Mouse (Mus musculus) CH12.LX (cell line): ENCODE measurements around the gene Dpyd. TPM values are rescaled to one million over a fixed set of nuclear protein-coding genes. Genes with fewer than 3 reads are reported as not detected.

ENCODE experiments used
- DNase-seq: peaks from one replicate; pipeline ENCODE4 v3.0.0-alpha.2; 2013; ENCODE audit errors: extremely low read depth
- H3K27ac ChIP-seq: 2 replicates; pipeline ENCODE4 v1.5.1; 2012; ENCODE audit warnings: low read depth, mild to moderate bottlenecking, control low read depth, moderate library complexity; ENCODE audit not compliant: insufficient read depth
- H3K27me3 ChIP-seq: replicated peaks from 2 replicates; pipeline ENCODE3; 2012; ENCODE audit warnings: inconsistent platforms
- H3K36me3 ChIP-seq, 2 experiments: replicated peaks in 1 of 2; 2 replicates each; pipeline versions ENCODE3 to v1.6.1; 2012; ENCODE audit warnings: inconsistent platforms in 1 of 2, low read length in 1 of 2, mild to moderate bottlenecking in 1 of 2, mixed read lengths in 1 of 2, moderate library complexity in 1 of 2; ENCODE audit not compliant: control insufficient read depth in 1 of 2, insufficient read depth in 1 of 2
- H3K4me1 ChIP-seq, 2 experiments: 2 replicates each; pipeline ENCODE4 v1.6.1; 2012; ENCODE audit warnings: inconsistent platforms in 1 of 2, moderate library complexity in 1 of 2; ENCODE audit not compliant: insufficient read depth in 2 of 2, control insufficient read depth in 1 of 2
- H3K4me2 ChIP-seq: 2 replicates; pipeline ENCODE4 v1.6.1; 2012; ENCODE audit warnings: low read depth, mild to moderate bottlenecking, control low read depth; ENCODE audit not compliant: poor library complexity, insufficient read depth, severe bottlenecking
- H3K4me3 ChIP-seq, 3 experiments: fragments of 150-350 bp in 1 of 3; sonication (generic) in 1 of 3; replicated peaks in 1 of 3; 2 replicates each; pipeline versions ENCODE3 to v1.5.1; 2011 to 2012; ENCODE audit warnings: low read depth in 2 of 3, low read length in 2 of 3, mild to moderate bottlenecking in 2 of 3, moderate library complexity in 2 of 3, control low read depth in 1 of 3, improper control_type of control experiment in 1 of 3, inconsistent platforms in 1 of 3, mixed read lengths in 1 of 3; ENCODE audit not compliant: poor library complexity in 1 of 3
- H3K79me2 ChIP-seq: replicated peaks from 2 replicates; pipeline ENCODE4 v1.6.1; 2012; ENCODE audit warnings: mild to moderate bottlenecking, moderate library complexity; ENCODE audit not compliant: control insufficient read depth, poor library complexity, insufficient read depth, severe bottlenecking; ENCODE audit errors: extremely low read depth
- H3K9ac ChIP-seq: 2 replicates; pipeline ENCODE4 v1.6.1; 2012; ENCODE audit warnings: low read depth, mild to moderate bottlenecking, control low read depth, moderate library complexity; ENCODE audit not compliant: insufficient read depth
- H3K9me3 ChIP-seq: replicated peaks from 2 replicates; pipeline ENCODE3; 2012; ENCODE audit warnings: low read length, inconsistent platforms, mixed read lengths
- BHLHE40 ChIP-seq: IDR thresholded peaks from 2 replicates; pipeline ENCODE4 v1.6.1; 2011; ENCODE audit warnings: mild to moderate bottlenecking, low read depth, low read length, improper control_type of control experiment
- CHD1 ChIP-seq: IDR thresholded peaks from 2 replicates; pipeline ENCODE4 v1.6.1; 2012; ENCODE audit warnings: low read depth, low read length, improper control_type of control experiment, inconsistent platforms
- CHD2 ChIP-seq: IDR thresholded peaks from 2 replicates; pipeline ENCODE4 v1.6.1; 2011; ENCODE audit warnings: low read length, improper control_type of control experiment
- CTCF ChIP-seq, 2 experiments: IDR thresholded peaks in 1 of 2; conservative IDR thresholded peaks in 1 of 2; 2 replicates each; pipeline ENCODE4 v1.5.1; 2011 to 2012; ENCODE audit warnings: low read depth in 2 of 2, low read length in 2 of 2, improper control_type of control experiment in 1 of 2, inconsistent platforms in 1 of 2, mild to moderate bottlenecking in 1 of 2, moderate library complexity in 1 of 2
- E2F4 ChIP-seq: IDR thresholded peaks from 2 replicates; pipeline ENCODE4 v1.6.1; 2011; ENCODE audit warnings: low read depth, low read length, improper control_type of control experiment; ENCODE audit not compliant: insufficient replicate concordance
- ELF1 ChIP-seq: IDR thresholded peaks from 2 replicates; pipeline ENCODE4 v1.6.1; 2014; ENCODE audit warnings: low read depth, mild to moderate bottlenecking, inconsistent platforms, low read length, improper control_type of control experiment
- EP300 ChIP-seq: IDR thresholded peaks from 2 replicates; pipeline ENCODE4 v1.6.1; 2011; ENCODE audit warnings: low read length, improper control_type of control experiment
- IRF4 ChIP-seq: IDR thresholded peaks from 2 replicates; pipeline ENCODE4 v1.6.1; 2014; ENCODE audit warnings: low read depth, mild to moderate bottlenecking, inconsistent platforms, low read length, improper control_type of control experiment
- JUN ChIP-seq: IDR thresholded peaks from 2 replicates; pipeline ENCODE4 v1.6.1; 2011; ENCODE audit warnings: low read depth, mild to moderate bottlenecking, low read length, improper control_type of control experiment, moderate library complexity; ENCODE audit not compliant: insufficient read depth
- JUND ChIP-seq: conservative IDR thresholded peaks from 2 replicates; pipeline ENCODE4 v1.6.1; 2011; ENCODE audit warnings: low read depth, low read length, improper control_type of control experiment
- KAT2A ChIP-seq: IDR thresholded peaks from 2 replicates; pipeline ENCODE4 v1.6.1; 2012; ENCODE audit warnings: low read length, improper control_type of control experiment, inconsistent platforms; ENCODE audit not compliant: insufficient replicate concordance
- MEF2A ChIP-seq: IDR thresholded peaks from 2 replicates; pipeline ENCODE4 v1.6.1; 2014; ENCODE audit warnings: low read depth, mild to moderate bottlenecking, inconsistent platforms, low read length, improper control_type of control experiment, borderline replicate concordance
- MXI1 ChIP-seq: IDR thresholded peaks from 2 replicates; pipeline ENCODE4 v1.6.1; 2011; ENCODE audit warnings: mild to moderate bottlenecking, low read depth, low read length, improper control_type of control experiment
- MYC ChIP-seq: IDR thresholded peaks from 2 replicates; pipeline ENCODE4 v1.6.1; 2011; ENCODE audit warnings: low read depth, mild to moderate bottlenecking, improper control_type of control experiment, low read length
- NRF1 ChIP-seq: IDR thresholded peaks from 2 replicates; pipeline ENCODE4 v1.6.1; 2014; ENCODE audit warnings: low read depth, mild to moderate bottlenecking, inconsistent platforms, low read length, improper control_type of control experiment, moderate library complexity
- PAX5 ChIP-seq: IDR thresholded peaks from 2 replicates; pipeline ENCODE4 v1.6.1; 2012; ENCODE audit warnings: low read length, inconsistent platforms, mixed read lengths
- POLR2A ChIP-seq: IDR thresholded peaks from 2 replicates; pipeline ENCODE4 v1.6.1; 2011; ENCODE audit warnings: low read depth, mild to moderate bottlenecking, improper control_type of control experiment, low read length
- RCOR1 ChIP-seq: conservative IDR thresholded peaks from 2 replicates; pipeline ENCODE4 v1.6.1; 2012; ENCODE audit warnings: low read depth, mild to moderate bottlenecking, inconsistent platforms, low read length, improper control_type of control experiment
- SMC3 ChIP-seq: IDR thresholded peaks from 2 replicates; pipeline ENCODE4 v1.6.1; 2011; ENCODE audit warnings: low read depth, low read length, improper control_type of control experiment
- TBP ChIP-seq: conservative IDR thresholded peaks from 2 replicates; pipeline ENCODE4 v1.6.1; 2011; ENCODE audit warnings: low read depth, low read length, improper control_type of control experiment
- TCF12 ChIP-seq: IDR thresholded peaks from 2 replicates; pipeline ENCODE4 v1.6.1; 2014; ENCODE audit warnings: low read depth, mild to moderate bottlenecking, inconsistent platforms, low read length, improper control_type of control experiment
- USF1 ChIP-seq: IDR thresholded peaks from 2 replicates; pipeline ENCODE4 v1.6.1; 2014; ENCODE audit warnings: low read depth, mild to moderate bottlenecking, inconsistent platforms, low read length, improper control_type of control experiment
- ZKSCAN1 ChIP-seq: IDR thresholded peaks from 2 replicates; pipeline ENCODE4 v1.6.1; 2012; ENCODE audit warnings: low read depth, inconsistent platforms, low read length, improper control_type of control experiment, borderline replicate concordance
- ZMIZ1 ChIP-seq: IDR thresholded peaks from 2 replicates; pipeline ENCODE4 v1.6.1; 2012; ENCODE audit warnings: low read depth, mild to moderate bottlenecking, inconsistent platforms, low read length, improper control_type of control experiment
- ZNF384 ChIP-seq: IDR thresholded peaks from 2 replicates; pipeline ENCODE4 v1.6.1; 2012; ENCODE audit warnings: low read depth, low read length, improper control_type of control experiment, inconsistent platforms
- dilution Hi-C: fragments of 300-500 bp; cut with MboI; formaldehyde crosslinking; loops from 2 replicates; pipeline ENCODE4 v1.14.3; 2020; ENCODE audit warnings: low sequenced_read_pairs; ENCODE audit not compliant: extremely low pct_unique_long_range_greater_than_20kb, extremely low pct_ligation_motif_present
- in situ Hi-C: fragments of 300-500 bp; cut with MboI; formaldehyde crosslinking; loops from 3 replicates; pipeline ENCODE4 v1.14.3; 2019; ENCODE audit warnings: low sequenced_read_pairs, low pct_ligation_motif_present, low pct_unique_long_range_greater_than_20kb, mixed read lengths
- polyA plus RNA-seq: library from polyadenylated mRNA; unstranded; fragments of >175 nt; gene quantifications from 2 replicates; pipeline ENCODE4 v1.2.1, GENCODE M21; 2012; ENCODE audit warnings: low read depth; ENCODE audit not compliant: insufficient read length
- total RNA-seq, 2 experiments: library from RNA; depleted of rRNA; stranded (reverse); fragments of 300-350 nt in 1 of 2; fragments of >200 nt in 1 of 2; gene quantifications; 2 replicates each; pipeline ENCODE4 v1.2.3; 2012 to 2014

Dpyd gene
- total and polyA plus RNA-seq, 3 experiments = not detected

DNA sequence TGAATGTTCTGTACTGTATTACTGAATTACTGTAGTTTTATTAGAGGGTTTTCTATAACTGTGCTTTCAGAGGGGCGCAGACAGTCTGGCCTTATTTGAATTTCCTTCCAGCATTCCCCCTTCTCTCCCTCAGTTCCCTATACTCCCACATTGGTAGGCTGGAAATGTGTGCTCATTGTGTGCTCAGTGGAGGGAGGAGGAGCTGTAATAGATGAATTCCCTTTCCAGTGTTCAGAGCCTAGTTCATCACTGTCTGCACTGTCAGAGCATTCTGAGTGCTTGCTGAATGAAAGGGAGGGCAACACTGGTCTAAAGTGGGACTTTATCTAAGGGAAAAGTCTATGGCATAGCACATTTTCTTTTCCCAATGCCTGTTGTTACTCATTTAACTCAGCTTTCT, 582.9 kb downstream of the Dpyd start:
- no peak overlapping the region for H3K27ac ChIP-seq
- H3K4me1 ChIP-seq = no peaks in the 10 kb centered on the region
- peaks cover 44% of the 10 kb centered on the region for H3K9me3 ChIP-seq
- no peak overlapping the region for H3K4me3 ChIP-seq
- dilution Hi-C loops = no loop called here
- no peak overlapping the region for H3K9ac ChIP-seq
- no peaks in the 10 kb centered on the region for H3K27me3 ChIP-seq
- no peaks in the 10 kb centered on the region for H3K36me3 ChIP-seq
- TF ChIP-seq CHD2 = no peak
- TF ChIP-seq POLR2A = no peak
- no peak for TF ChIP-seq RCOR1
- no peak for TF ChIP-seq JUN
- no peak for TF ChIP-seq TCF12
- TF ChIP-seq CTCF (conservative IDR thresholded peaks at IDR 0.05 in 1 of 2, IDR thresholded peaks at IDR 0.05 in 1 of 2; ENCODE audit: low read depth in 2 of 2, low read length in 2 of 2) = no peak
- no peak for TF ChIP-seq NRF1
- no peak for TF ChIP-seq PAX5
- TF ChIP-seq ZNF384 = no peak
- TF ChIP-seq EP300 = no peak
- no peak for TF ChIP-seq KAT2A
- no peak for TF ChIP-seq USF1
- no peak for TF ChIP-seq E2F4
- no peak for TF ChIP-seq CHD1
- TF ChIP-seq JUND = no peak
- TF ChIP-seq TBP = no peak
- no peak for TF ChIP-seq ELF1
- no peak for TF ChIP-seq SMC3
- TF ChIP-seq ZKSCAN1 = no peak
- no peak for TF ChIP-seq MEF2A
- TF ChIP-seq, all 38 proteins: peak for 0
- H3K79me2 ChIP-seq = no peaks in the 10 kb centered on the region
- in situ Hi-C loops = no loop called here
- no peak for DNase-seq
- H3K4me2 ChIP-seq = no peak overlapping the region

DNA sequence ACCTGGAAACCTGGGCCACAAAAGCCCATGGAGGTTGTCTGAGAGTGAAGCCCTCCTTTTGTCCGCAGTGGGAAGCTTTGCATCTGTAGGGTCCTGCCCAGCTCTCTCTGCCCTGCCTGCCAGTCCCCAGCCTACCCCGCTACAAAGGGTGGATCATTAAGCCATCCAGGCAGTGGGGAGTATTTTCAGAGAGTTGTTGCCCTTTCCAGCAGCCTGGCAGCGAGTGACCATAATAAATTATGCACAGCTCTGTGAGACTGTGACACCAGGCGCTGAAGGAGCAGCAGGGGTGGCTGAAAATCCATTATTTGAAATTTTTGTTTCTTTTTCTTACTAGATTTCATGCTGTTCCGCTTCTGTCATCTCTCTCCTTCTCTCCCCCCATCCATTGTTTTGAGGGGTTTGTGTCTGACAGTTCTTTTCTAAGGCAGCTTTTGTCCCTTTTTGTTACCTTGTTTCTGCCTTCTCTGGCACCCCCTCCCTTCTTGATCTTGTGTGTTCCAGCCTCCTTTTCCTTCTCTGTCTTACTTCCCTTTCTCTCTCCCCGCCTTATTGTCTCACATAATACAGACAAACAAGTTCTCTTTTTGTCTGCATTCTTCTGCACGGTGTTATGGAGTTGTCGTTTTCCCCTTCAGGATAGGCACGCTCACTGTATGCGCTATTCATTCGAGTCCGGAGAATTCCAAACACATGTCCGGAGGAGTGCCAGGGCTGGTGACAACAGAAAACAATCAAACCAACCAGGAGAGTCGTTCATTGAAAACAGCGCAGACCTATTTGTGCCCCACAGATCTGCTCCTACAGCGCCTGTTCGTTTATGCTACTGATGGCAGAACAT, 592.9 kb downstream of the Dpyd start:
- Histone ChIP-seq H3K27ac (no peak overlapping the region), H3K4me2 (no peak overlapping the region), H3K9me3 (peaks cover 44% of the 10 kb centered on the region), H3K4me1 (no peaks in the 10 kb centered on the region), H3K27me3 (no peaks in the 10 kb centered on the region), H3K79me2 (no peaks in the 10 kb centered on the region), H3K9ac (no peak overlapping the region), H3K36me3 (no peaks in the 10 kb centered on the region), H3K4me3 (no peak overlapping the region)
- in situ Hi-C loops (no loop called here), dilution Hi-C loops (no loop called here)
- DNase-seq = no peak
- TF ChIP-seq NRF1 (no peak), MXI1 (no peak), ZKSCAN1 (no peak), POLR2A (no peak), CHD1 (no peak), TCF12 (no peak), MEF2A (no peak), ZMIZ1 (no peak), EP300 (no peak), MYC (no peak), BHLHE40 (no peak), TBP (no peak), IRF4 (no peak)
